Mouse (Mus musculus): Measurements from ENCODE around the gene Tmcc1. TPM values are rescaled to one million over a fixed set of nuclear protein-coding genes. Genes with fewer than 3 reads are reported as not detected.

The Tmcc1 gene
- polyA plus RNA-seq, 1 experiment from 2014 or later: 14.3 TPM

DNA sequence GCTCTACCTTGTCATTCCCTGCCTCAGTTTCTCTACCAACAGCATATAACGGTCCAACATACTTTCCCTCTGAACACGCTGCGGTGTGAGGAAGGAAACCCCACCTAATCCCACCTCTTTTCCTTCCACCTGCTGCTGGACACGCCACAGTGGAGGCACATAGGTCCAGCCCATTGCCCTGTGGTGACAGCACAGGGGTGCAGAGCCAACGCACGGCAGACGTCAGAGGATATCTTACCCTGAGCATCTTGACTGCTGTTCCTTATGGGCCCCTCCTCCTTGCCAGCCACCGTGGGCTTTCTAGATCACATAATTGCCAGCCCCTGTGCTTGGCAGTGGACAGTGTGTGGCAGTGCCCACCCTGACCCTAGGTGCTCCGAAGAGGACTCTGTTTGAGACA is 202.8 kb downstream of the Tmcc1 start:
- no peaks in the 10 kb centered on the region for H3K36me3 ChIP-seq
- peak overlapping the region; percentile 65; the same call in 1 of the 2 replicates for H3K4me3 ChIP-seq
- H3K27ac ChIP-seq: peak overlapping the region; percentile 59; the same call in 1 of the 2 replicates
- H3K4me1 ChIP-seq: peaks cover 72% of the 10 kb centered on the region
- no peaks in the 10 kb centered on the region for H3K9me3 ChIP-seq (replicated peaks)
- 89% methylated on average over 9 of the region's 9 CpGs for WGBS
- H3K27me3 ChIP-seq (ENCODE audit: low read depth, poor library complexity, severe bottlenecking): peaks cover 53% of the 10 kb centered on the region
- DNase-seq (ENCODE audit: low spot score): no peak

DNA sequence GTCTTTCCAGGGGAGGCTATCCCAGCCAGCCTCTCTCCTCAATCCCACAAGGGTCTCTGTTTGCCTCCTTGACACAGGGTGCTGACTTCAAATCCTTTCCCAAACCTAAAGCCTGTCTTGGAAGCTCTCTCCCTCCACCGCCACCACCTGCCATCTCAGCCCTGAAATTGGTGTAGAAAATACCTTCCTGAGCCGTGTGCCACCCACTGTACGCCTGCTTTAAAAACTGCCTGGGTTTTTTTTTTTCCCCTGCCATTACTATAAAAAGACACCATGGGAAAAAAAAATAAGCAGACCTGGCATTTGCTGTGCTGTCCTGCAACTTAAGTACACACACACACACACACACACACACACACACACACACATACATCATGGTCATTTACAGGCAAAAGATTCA is 203.2 kb downstream of the Tmcc1 start:
- Histone ChIP-seq H3K27me3 (ENCODE audit: low read depth, poor library complexity, severe bottlenecking) (peaks cover 53% of the 10 kb centered on the region), H3K4me1 (peaks cover 74% of the 10 kb centered on the region), H3K27ac (peak overlapping the region; percentile 1; the same call in 1 of the 2 replicates), H3K4me3 (peak overlapping the region; percentile 19; the same call in 1 of the 2 replicates), H3K36me3 (no peaks in the 10 kb centered on the region), H3K9me3 (replicated peaks) (no peaks in the 10 kb centered on the region)
- no peak for DNase-seq (ENCODE audit: low spot score)
- WGBS: 85% methylated on average over 3 of the region's 3 CpGs

DNA sequence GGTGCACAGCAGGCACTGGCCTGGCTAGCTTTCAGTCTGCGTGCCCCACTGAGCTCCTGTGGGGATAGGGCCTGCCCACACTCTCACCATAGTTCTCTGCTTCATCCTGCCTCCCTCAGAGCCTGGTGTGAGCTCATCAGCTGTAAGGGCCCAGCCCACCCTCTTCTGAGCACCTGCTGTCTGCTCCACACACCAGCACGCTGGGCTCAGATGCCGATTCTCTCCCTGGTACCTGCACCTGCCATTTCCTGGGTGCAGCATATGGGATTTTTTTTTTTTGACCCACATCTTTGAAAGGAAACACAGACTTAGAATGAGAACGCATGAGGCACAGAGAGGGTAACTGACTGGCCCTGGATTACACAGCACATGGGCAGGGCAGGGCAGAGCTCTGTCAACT is 203.7 kb downstream of the Tmcc1 start:
- peak overlapping the region; percentile 1; the same call in 1 of the 2 replicates for H3K27ac ChIP-seq
- no peak for DNase-seq (ENCODE audit: low spot score)
- H3K4me3 ChIP-seq: peak overlapping the region; percentile 19; the same call in 1 of the 2 replicates
- H3K4me1 ChIP-seq: peaks cover 78% of the 10 kb centered on the region
- no peaks in the 10 kb centered on the region for H3K36me3 ChIP-seq
- no peaks in the 10 kb centered on the region for H3K9me3 ChIP-seq (replicated peaks)
- peaks cover 53% of the 10 kb centered on the region for H3K27me3 ChIP-seq (ENCODE audit: low read depth, poor library complexity, severe bottlenecking)
- WGBS: 85% methylated on average over 4 of the region's 4 CpGs

DNA sequence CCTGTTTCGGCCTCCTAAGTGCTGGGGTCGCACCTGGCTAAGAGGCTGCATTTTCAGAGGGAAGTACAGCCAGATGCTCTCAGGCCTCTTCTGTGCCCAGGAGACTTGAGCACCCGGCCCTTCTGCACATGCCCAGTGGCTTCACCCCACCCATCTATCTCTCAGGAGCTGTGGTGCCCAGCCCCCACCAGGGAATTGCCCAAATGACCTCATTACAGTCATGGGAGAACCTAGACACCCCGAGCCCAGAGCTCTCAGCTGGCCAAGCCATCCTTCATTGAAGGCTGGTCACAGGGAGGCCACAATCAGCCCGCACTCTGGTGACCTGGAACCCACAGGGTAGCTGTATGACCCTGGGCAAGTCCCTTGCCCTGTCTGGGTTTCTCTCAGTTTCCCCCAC is 204.3 kb downstream of the Tmcc1 start:
- Histone ChIP-seq H3K4me3 (no peak overlapping the region), H3K9me3 (replicated peaks) (no peaks in the 10 kb centered on the region), H3K27me3 (ENCODE audit: low read depth, poor library complexity, severe bottlenecking) (peaks cover 48% of the 10 kb centered on the region), H3K4me1 (peaks cover 78% of the 10 kb centered on the region), H3K36me3 (no peaks in the 10 kb centered on the region), H3K27ac (no peak overlapping the region)
- 71% methylated on average over 5 of the region's 5 CpGs for WGBS
- no peak for DNase-seq (ENCODE audit: low spot score)

DNA sequence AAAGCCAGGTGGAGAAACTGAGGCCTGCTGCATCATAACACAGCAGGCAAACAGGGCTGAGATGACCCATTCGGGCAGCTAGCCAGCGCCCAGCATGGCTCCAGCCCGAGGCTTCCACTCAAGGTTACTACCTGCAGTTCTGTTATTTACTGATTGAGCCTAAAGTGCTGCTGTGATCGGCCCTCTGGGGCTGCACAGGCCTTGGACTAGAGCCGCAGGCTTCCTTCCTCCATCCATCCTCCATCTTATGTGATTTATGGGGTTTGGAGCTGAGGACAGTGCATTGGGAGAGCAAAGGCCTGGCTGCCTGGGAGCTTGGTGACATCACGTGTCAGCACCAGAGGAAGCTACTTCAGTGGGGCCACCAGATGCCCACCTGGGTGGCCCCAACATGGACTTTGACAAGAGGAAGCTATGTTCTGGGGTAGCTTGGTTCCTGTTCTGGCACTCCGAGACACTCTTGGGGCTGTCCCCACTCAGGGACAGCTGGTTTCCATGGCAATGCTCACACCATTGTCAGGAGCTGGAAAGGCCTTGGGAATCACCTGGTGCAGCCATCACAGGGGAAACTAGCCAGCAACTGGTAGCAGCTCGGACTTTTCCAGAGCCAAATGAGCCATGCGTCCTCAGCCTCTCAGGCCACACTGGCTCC is 206.1 kb downstream of the Tmcc1 start:
- Histone ChIP-seq H3K4me1 (peaks cover 82% of the 10 kb centered on the region), H3K4me3 (peak overlapping the region; percentile 21; the same call in 1 of the 2 replicates), H3K27ac (peak overlapping the region; percentile 75), H3K27me3 (ENCODE audit: low read depth, poor library complexity, severe bottlenecking) (peaks cover 30% of the 10 kb centered on the region), H3K9me3 (replicated peaks) (no peaks in the 10 kb centered on the region), H3K36me3 (no peaks in the 10 kb centered on the region)
- WGBS: 56% methylated on average over 9 of the region's 9 CpGs
- DNase-seq (ENCODE audit: low spot score): no peak

DNA sequence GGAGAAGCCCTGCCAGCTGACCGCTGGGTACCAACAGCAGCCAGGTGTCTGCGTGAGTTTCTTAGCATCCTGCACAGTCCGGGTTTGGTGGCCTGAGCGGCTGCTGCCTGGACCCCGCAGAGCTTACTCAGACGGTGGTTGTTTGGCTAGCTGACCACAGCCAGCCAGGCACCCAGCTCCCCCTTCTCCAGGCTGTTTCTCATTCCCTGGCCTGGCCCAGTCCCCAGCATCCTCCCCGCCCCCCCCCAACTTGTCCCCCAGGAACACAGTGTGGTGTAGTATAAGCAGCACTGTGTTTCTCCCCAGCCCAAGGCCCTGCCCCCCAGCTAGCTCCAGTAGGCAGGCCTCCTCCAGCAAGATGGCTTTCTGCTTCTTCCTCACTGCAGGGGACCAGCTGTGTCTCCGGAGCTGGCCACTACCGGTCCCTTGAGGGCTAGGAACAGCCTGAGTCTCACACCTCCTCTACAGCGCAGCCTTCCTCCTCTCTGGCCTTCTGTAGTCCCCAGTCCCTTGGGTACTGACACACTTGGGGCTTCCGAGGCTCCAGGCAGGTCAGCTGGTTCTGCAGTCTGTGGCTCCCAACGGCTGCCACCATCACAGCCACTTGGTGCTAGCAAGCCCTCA is 206.7 kb downstream of the Tmcc1 start:
- H3K4me1 ChIP-seq: peaks cover 78% of the 10 kb centered on the region
- WGBS: 49% methylated on average over 12 of the region's 12 CpGs
- DNase-seq (ENCODE audit: low spot score): no peak

DNA sequence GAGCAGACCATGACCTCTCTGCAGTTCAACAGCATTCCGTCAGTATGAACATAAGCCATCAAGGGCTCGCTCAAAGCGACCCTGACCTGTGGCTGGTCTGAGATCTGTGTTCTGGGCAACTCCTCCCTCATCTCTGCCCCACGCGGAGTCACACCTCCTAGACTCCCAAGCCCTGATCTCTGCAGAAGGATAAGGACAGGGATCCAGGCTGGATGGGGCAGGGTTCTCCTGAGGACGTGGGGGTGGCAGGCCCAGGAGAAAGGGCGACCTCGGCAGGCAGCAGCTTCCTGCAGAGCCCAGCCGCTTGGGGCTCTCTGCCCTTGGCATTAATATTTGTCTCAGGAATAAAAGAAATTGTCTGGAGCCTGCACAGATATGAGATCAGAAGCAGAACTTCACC is 207.7 kb downstream of the Tmcc1 start:
- Histone ChIP-seq H3K27ac (peak overlapping the region; percentile 28; the same call in 1 of the 2 replicates), H3K36me3 (0 out of 2 replicates have a peak, but pooled peaks cover 1% of the 10 kb centered on the region), H3K27me3 (ENCODE audit: low read depth, poor library complexity, severe bottlenecking) (peaks cover 14% of the 10 kb centered on the region), H3K9me3 (replicated peaks) (no peaks in the 10 kb centered on the region), H3K4me1 (peaks cover 73% of the 10 kb centered on the region), H3K4me3 (no peak overlapping the region)
- no peak for DNase-seq (ENCODE audit: low spot score)
- 63% methylated on average over 9 of the region's 9 CpGs for WGBS

More for the DNA sequence above, 206.7 kb downstream of the Tmcc1 start:
- Histone ChIP-seq H3K36me3 (no peaks in the 10 kb centered on the region), H3K9me3 (replicated peaks) (no peaks in the 10 kb centered on the region), H3K27me3 (ENCODE audit: low read depth, poor library complexity, severe bottlenecking) (peaks cover 23% of the 10 kb centered on the region), H3K27ac (peak overlapping the region; percentile 75), H3K4me3 (peak overlapping the region; percentile 21; the same call in 1 of the 2 replicates)

DNA sequence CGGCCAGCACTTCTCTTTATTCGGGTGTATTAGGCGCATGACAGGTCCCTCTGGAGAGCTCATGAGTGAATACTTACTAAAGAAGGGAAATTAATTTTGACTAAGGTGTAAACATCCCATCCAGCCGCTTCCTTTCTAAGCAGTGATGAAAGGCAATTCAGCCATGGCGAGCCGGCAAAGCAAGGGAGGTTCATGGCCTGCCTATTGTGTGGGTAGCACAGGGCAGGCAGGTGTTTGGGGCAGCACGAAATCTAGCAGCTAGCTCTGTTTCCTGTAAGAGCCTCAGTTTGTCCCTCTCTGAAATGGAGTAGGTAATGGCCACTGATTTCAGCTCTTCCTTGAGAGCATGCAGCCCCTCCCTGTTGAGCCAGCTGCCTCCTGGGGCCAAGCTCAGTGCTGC is 208.7 kb downstream of the Tmcc1 start:
- no peak overlapping the region for H3K4me3 ChIP-seq
- H3K9me3 ChIP-seq (replicated peaks): no peaks in the 10 kb centered on the region
- H3K36me3 ChIP-seq: 0 out of 2 replicates have a peak, but pooled peaks cover 2% of the 10 kb centered on the region
- 82% methylated on average over 7 of the region's 7 CpGs for WGBS
- 0 out of 2 replicates have a peak, but pooled peaks cover 6% of the 10 kb centered on the region for H3K27me3 ChIP-seq (ENCODE audit: low read depth, poor library complexity, severe bottlenecking)
- DNase-seq (ENCODE audit: low spot score): no peak
- peaks cover 79% of the 10 kb centered on the region for H3K4me1 ChIP-seq
- H3K27ac ChIP-seq: 0 out of 2 replicates have a peak overlapping the region, but pooled peaks have one; percentile 71

DNA sequence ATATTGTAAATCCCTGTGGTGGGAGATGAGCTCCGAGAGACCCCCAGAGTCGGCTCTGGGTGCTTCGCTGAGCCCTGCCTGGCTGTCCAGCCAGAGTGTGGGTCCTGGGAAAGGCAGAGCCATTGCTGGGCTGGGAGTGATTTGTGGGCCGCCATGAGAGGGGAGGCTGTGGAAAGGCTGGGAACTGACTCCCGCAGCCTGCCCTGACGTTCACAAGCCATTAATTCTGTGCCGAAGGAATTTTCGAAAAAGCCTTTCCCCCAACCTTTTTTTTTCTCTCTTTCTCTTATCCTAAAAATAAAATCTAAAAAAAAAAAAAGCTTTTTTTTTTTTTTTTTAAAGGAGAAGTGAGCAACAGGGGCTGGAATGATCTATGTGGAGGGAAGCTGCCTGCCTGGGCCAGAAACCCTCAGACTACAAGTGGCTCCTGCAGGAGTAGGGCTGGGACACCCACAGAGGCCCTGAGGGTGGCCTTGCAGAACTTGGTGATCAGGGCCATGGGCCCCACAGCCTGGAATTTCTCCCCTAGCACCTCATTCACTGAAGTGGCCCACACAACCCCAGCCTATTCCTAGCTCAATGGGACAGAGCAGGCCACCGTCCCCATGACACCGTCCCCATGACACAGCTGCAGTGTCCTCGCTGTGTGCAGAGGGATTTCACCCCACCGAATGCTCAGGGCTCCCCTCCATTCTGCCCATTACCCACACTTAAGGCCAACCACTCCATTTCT is 209.8 kb downstream of the Tmcc1 start:
- H3K4me1 ChIP-seq: peaks cover 79% of the 10 kb centered on the region
- 50% methylated on average over 12 of the region's 12 CpGs for WGBS
- no peaks in the 10 kb centered on the region for H3K27me3 ChIP-seq (ENCODE audit: low read depth, poor library complexity, severe bottlenecking)
- H3K4me3 ChIP-seq: no peak overlapping the region
- 0 out of 2 replicates have a peak, but pooled peaks cover 2% of the 10 kb centered on the region for H3K36me3 ChIP-seq
- H3K9me3 ChIP-seq (replicated peaks): no peaks in the 10 kb centered on the region
- DNase-seq (ENCODE audit: low spot score): no peak
- peak overlapping the region; percentile 71 for H3K27ac ChIP-seq

DNA sequence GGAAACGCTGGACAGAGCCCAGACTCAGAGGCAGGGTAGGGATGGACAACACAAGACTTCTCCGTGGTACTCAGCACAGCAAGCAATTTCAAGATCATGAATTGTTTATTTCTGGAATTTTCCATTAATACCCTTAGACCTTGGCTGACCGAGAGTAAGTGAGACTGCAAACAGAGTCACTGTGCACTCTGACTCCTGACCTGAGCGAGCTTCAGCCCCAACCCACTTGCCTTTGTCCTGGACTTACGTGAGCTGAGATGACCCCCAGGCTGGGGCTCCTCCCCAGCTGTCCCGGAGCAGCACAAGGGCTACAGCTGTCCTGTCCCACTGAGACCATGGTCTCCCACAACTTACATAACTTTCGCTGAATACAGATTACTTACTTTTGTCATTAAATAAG is 210.4 kb downstream of the Tmcc1 start:
- H3K27ac ChIP-seq: peak overlapping the region; percentile 39; the same call in 1 of the 2 replicates
- H3K4me1 ChIP-seq: peaks cover 79% of the 10 kb centered on the region
- no peak for DNase-seq (ENCODE audit: low spot score)
- H3K36me3 ChIP-seq: 0 out of 2 replicates have a peak, but pooled peaks cover 2% of the 10 kb centered on the region
- H3K27me3 ChIP-seq (ENCODE audit: low read depth, poor library complexity, severe bottlenecking): no peaks in the 10 kb centered on the region
- H3K4me3 ChIP-seq: no peak overlapping the region
- 62% methylated on average over 7 of the region's 7 CpGs for WGBS
- H3K9me3 ChIP-seq (replicated peaks): no peaks in the 10 kb centered on the region

DNA sequence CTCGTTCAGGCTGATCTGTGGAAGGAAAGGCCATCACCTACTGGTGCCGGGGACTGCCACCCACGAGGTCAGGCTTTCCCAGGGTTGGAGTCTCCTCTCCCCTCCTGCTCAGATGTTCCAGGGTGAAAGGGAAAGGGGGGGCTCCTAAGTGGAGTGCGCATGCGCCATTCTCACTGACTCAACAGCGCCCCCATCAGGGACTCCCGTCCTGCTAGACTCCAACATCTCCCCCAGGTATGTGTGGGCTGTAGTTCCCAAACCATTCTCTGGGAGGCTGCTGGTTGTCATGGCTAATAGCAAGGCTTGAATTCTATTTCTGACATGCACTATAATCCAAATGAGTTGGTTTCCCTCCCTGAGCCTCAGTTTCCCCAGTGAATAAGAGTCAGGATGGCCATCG is 214.7 kb downstream of the Tmcc1 start:
- H3K9me3 ChIP-seq (replicated peaks): no peaks in the 10 kb centered on the region
- H3K4me1 ChIP-seq: peaks cover 46% of the 10 kb centered on the region
- H3K4me3 ChIP-seq: no peak overlapping the region
- no peaks in the 10 kb centered on the region for H3K27me3 ChIP-seq (ENCODE audit: low read depth, poor library complexity, severe bottlenecking)
- H3K36me3 ChIP-seq: 0 out of 2 replicates have a peak, but pooled peaks cover 2% of the 10 kb centered on the region
- H3K27ac ChIP-seq: no peak overlapping the region
- 56% methylated on average over 8 of the region's 8 CpGs for WGBS
- DNase-seq (ENCODE audit: low spot score): no peak

DNA sequence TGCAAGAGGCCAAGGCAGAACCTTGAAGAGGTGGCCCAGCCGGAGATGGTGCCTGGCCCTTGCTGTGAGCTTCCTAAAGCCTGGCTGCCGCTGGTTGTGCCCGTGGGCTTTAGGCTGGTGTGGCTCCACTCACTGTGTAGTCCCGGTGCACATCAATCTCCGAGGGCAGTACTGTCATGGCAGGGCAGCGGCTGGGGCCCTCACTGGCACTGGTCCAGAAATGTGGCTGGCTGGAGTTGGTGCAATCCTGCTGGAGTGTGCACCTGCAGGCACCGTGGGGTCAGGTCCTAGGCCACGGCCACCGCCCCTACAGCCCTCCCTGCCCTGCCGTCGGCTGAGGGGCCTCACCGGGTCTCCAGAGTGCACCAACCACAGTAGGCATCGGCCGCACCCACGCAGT is 215.5 kb downstream of the Tmcc1 start:
- 91% methylated on average over 15 of the region's 15 CpGs for WGBS
- no peak overlapping the region for H3K27ac ChIP-seq

More for the DNA sequence above, 215.5 kb downstream of the Tmcc1 start:
- peaks cover 42% of the 10 kb centered on the region for H3K4me1 ChIP-seq
- DNase-seq (ENCODE audit: low spot score): no peak
- H3K9me3 ChIP-seq (replicated peaks): no peaks in the 10 kb centered on the region
- H3K4me3 ChIP-seq: no peak overlapping the region
- H3K27me3 ChIP-seq (ENCODE audit: low read depth, poor library complexity, severe bottlenecking): no peaks in the 10 kb centered on the region
- H3K36me3 ChIP-seq: 0 out of 2 replicates have a peak, but pooled peaks cover 2% of the 10 kb centered on the region
